Mouse (Mus musculus): Measurements from ENCODE around the gene Palm2.

The Palm2 gene

DNA sequence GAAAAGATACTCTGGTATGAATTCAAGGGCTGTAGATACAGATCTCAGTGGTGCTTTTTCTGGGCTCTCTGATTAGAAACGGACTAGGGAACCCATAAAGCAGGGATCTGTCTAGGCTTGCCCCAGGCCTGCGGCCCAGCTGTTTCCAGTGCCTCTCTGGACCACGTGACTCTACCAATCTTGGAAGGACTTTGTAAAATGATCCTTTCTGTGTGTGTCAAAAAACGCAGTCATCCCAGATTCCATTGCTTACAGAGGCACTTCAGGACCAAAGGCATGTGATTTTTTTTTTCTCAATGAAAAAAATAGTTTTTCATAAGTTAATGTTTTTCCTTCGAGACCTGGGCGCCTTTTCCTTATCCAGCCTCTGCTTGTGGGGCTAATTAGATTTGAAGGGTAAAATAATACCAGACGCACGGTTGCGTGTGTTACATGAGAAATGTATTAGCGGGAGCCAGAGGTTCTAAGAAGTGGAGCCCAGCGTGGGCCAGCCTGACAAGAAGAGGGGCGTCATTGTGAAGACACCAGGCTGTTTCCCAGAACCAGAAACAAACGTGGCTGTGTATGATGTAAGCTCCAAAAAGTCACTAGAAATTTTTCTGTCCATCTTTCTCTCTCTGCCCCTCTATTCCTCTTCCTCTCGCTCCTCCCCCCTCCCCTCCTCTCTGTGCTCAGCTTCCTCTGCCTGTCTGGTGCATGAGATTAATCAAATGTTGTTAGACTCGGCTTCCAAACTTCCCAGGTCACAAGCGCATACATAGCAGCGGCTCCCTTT, 177.4 kb downstream of the Palm2 start:
- no peak for DNase-seq (ENCODE audit: inconsistent age in 2 of 2, low spot score in 1 of 2)

DNA sequence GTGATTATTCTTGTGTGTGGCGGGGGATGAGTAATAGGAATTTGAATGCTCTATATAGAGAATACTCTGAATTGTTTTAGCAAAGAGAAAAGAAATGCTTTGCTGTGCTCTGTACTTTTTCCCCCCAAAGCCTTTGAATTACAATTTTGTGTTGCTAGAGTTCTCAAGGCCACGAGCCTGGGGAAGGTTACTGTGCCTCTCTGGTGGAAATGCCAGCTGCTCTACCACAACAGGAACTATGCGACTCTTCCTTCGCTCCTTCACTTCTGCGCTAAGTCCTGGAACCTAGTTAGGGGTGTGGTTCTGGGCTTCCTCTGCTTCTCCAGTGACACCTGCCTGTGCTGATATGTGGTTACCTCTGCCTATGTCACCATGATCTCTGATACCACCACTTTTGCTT, 178.7 kb downstream of the Palm2 start:
- peak; percentile 56 to 79 for DNase-seq (ENCODE audit: inconsistent age in 2 of 2, low spot score in 1 of 2)

DNA sequence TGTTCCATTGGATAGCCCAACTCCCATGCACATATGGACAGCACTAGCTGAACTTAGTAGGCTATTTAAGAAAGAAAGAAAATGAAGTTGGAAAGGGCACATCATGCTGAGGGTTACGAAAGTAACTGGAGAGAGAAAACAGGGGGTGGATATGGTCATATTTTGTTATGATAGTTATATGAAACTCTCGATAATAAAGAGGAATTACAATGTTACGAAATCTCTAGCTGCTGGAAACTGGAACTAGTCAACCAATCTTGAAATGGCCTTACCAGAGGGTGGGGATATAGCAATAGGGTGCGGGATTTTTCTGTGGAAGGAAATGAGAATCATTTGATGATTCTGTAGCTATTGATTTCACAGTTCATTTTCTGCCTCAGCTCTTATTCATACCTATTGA, 180.6 kb downstream of the Palm2 start:
- no peak for DNase-seq (ENCODE audit: inconsistent age in 2 of 2, low spot score in 1 of 2)

DNA sequence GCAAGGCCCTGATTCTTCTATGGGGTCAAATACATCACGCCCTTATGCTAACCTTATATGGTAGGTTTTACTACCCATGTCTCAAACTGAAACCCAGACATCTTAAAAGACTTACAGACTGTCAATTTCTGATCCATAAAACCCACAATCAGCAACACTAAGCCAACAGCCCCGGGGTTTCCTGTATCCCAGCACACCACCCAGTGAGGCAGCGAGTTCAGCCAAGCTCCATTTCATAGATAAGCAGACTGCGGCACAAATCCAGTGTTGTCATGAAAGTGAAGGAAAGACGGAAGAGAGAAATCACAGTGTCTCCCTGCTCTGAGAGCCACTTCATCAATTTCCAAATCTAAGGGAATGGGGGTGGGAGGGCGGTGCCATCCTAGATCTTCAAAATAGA, 184.7 kb downstream of the Palm2 start:
- no peak for DNase-seq (ENCODE audit: inconsistent age in 2 of 2, low spot score in 1 of 2)

DNA sequence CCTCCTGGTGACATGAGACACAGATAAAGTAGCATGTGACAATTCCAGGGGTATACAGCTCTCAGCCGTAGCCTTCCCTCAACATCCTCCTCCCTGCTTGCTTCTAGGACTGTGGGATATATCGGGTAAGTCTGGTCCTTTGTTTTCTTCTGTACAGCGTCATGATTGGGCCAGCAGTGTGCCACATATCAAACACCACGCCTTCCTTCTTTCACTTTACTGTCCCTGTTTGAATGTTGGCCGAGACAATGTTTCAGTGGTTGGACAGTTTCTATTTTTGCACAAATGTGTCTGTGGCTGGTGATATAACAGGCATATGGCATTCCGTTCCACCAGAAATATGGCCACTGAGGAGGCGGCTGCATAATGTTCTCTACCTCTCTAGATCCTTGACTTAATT, 188.8 kb downstream of the Palm2 start:
- DNase-seq (ENCODE audit: inconsistent age in 2 of 2, low spot score in 1 of 2): no peak

DNA sequence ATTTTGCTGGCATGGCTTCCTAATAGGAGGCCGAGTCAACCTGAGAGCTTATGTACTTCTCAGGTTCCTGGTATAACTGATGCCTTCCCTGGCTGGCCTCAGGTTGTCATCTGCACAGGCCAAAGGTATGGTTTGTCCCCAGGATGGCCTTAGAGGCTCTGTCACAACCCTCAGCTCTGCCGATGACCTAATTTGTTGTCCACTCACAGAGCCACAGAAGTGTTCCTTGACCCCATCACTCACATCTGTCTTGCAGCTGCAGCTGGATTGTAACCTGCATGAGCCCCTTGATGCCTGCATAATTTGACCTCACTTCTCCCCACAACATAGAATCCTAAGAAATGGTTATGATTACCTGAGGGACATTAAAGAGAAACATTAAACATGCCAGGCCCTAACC, 190.8 kb downstream of the Palm2 start:
- peak; percentile 47 to 83 for DNase-seq (ENCODE audit: inconsistent age in 2 of 2, low spot score in 1 of 2)

DNA sequence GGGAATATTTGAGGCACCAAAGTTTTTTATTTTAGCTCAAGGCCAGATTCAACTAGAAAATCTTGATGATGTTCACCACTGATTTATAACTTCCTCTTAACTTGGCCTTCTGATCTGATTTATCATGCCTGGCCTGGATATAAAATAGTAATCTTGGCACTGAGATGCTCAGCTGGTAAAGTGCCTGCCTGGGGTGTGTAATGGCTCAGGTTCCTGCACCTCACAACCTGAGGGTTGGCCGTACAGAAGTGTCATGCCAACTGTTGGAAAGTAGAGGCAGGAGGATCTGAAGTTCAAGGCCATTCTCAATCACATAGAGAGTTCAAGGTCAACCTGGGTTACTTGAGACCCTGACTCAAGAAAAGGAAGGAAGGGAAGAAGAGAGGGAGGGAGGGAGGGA, 191.3 kb downstream of the Palm2 start:
- peak in 1 of 2 experiments; percentile 59 for DNase-seq (ENCODE audit: inconsistent age in 2 of 2, low spot score in 1 of 2)

DNA sequence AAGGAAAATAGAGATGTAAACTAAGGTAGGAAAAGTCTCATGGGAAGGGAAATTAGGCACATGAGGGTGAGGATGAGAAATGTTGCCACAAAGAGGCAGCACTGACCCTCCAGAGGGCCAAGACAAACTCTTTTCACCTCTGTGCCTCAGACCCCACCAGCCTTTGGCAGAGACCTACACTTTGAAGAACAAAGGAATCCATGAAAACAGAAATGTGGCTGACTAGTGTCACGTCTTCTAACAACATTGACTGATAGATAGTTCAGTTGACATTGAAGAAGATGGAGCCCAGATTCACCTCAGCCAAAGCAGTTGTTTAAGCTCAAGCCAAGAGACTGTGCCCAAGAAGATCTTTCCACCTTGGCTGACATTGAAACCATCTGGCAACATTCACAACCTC, 191.7 kb downstream of the Palm2 start:
- DNase-seq (ENCODE audit: inconsistent age in 2 of 2, low spot score in 1 of 2): peak in 1 of 2 experiments; percentile 60

DNA sequence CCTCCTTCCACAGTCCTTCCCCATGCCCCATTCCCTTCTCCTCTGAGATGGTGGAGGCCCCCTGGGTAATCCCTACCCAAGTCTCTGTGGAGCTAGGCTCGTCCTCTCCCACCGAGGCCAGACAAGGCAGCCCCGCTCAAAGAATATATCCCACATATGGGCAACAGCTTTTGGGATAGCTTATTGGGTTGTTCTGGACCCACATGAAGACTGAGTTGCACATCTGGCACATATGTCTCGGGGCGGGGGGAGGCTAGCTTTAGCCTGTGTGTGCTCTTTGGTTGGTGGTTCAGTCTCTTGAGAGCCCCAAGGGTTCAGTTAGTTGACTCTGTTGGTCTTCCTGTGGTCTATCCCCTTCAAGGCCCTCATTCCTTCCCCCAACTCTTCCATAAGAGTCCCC, 192.9 kb downstream of the Palm2 start:
- no peak for DNase-seq (ENCODE audit: inconsistent age in 2 of 2, low spot score in 1 of 2)

DNA sequence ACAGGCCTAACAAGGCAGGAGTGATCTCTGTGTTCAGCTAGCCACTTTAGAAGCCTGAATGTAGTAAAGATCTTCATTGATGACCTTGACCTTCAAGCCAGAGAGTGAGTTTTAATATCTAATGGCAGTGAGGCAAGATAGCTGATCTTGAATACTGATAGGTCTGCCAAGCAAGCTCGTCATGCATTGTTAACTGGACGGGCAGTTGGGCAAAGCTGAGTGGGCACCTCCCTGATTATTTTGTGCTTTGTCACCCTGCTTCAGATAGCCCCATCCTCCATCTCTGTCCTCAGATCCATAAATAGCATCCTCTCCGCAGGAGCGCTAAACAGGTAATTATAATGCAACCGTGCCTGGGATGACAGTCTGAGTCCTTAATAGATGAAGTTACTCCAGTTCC, 198.3 kb downstream of the Palm2 start:
- no peak for DNase-seq (ENCODE audit: inconsistent age in 2 of 2, low spot score in 1 of 2)

DNA sequence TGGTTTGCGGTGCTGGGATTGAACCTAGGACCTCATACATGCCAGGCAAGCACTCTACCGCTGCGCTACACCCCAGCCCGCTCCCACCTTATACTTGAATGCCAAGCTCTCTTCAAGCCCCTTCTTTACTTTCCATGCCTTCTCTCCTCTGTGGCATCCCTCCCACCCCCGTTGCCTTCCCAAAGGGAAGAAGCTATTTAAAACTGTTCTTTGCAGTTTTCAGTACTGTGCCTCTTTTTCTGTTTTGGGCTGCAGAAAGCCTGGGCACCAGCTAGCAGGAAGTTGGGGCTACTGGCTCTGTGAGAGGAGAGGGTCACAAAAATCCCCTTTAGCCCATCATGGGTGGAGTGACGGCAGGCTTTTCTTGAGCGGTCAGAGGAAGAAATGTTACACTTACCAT, 199.0 kb downstream of the Palm2 start:
- DNase-seq (ENCODE audit: inconsistent age in 2 of 2, low spot score in 1 of 2): no peak

DNA sequence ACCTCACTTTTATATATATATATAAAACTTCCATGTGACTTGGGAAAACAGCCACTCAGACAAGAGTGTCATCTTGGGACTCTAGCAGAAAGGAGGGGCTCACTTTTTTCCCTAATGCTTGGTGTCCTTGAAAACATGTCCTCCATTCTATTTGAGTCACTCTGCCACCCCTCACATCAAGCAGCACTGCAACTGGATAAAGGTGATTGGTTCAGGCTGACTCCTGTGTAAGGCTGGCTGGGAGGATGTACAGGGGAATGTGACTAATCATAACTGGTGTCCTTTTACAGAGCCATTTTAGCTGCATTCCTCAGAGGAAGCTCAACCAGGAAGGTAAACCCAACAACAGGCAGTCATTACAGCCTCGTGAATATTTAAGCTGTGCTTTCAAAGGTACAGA, 200.9 kb downstream of the Palm2 start:
- DNase-seq (ENCODE audit: inconsistent age in 2 of 2, low spot score in 1 of 2): peak in 1 of 2 experiments; percentile 50

DNA sequence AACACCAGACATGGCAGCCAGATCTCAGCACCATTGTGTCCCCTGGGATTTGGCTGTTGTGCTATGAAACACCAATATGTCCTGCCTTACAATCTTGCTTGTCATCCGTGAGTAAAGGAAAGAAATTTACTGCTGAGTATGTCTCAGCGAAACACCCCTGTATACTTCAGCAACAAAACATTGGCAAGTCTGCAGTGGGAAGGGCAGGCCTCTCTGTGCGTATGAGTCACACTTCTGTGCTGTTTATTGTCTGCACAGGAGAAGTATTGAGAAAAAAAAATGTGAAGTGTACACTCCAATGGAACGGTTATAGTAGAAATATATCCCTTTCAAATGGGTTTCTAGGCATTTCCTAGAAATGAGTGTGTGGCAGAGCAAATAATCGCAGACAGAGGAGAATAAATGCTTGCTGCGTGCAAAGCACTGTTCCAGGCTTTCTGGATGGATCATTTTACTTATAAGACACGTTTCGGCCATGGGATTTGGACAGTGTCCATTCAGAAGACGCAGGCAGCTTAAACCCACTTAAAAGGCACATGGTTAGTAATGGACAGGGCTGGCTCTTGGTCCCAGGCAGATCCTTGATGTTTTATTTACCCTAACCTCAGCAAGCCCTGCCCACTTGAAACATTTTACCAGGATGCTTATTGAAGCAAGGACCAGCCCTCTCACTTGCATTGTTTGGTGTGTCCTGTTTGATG, 202.9 kb downstream of the Palm2 start:
- DNase-seq (ENCODE audit: inconsistent age in 2 of 2, low spot score in 1 of 2): peak in 1 of 2 experiments; percentile 70

DNA sequence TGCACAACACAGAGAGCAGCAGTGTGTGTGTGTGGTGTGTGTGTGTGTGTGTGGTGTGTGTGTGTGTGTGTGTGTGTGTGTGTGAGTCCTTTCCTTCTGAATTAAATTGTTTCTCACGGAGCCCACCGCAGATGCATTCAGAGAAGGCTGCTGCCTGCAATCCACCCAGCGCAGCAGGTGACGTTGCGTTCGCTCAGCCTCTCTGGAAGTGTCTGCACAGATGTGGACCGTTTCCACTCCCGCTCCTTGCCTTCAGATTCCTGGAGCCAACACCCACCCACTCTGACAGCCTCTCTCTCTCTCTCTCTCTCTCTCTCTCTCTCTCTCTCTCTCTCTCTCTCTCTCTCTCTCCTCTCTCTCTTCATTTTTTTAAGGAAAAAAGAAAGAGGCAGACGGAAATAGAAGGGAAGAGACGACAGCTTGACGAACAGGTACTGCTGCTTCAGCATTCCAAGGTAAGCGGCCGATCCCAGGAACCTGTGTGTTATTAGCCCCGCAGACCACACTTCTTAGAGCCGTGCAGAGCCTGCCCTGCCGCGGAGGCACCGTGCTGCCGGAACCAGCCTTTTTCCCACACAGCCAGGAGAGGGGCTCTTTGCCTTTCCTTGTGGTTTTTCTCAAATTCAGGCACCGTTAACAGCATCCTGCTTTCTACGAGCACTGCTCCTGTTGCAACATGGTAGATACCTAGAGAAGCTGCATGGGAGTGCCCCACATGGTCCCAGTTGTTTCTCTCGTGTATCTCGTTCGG, 203.8 kb downstream of the Palm2 start:
- DNase-seq (ENCODE audit: inconsistent age in 2 of 2, low spot score in 1 of 2): peak in 1 of 2 experiments; percentile 30

DNA sequence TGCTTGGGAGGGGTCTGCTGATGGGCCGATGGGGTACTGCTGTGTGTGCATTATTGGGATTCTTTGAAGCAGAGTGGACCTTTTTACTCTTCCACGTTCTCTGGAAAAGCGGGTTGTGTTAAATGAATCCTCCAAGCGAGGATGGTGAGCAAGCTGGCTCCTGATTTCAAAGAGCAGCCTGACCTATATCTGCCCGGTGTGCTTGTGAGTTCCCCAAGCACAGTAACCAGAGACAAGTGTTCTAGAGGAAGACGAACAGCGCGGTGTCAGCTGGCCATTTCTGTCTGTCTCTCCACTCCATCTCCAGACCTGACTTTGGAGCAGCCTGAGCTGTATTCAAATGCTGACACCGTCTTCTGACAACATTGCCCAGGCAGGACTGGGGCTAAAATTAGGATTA, 204.9 kb downstream of the Palm2 start:
- no peak for DNase-seq (ENCODE audit: inconsistent age in 2 of 2, low spot score in 1 of 2)

DNA sequence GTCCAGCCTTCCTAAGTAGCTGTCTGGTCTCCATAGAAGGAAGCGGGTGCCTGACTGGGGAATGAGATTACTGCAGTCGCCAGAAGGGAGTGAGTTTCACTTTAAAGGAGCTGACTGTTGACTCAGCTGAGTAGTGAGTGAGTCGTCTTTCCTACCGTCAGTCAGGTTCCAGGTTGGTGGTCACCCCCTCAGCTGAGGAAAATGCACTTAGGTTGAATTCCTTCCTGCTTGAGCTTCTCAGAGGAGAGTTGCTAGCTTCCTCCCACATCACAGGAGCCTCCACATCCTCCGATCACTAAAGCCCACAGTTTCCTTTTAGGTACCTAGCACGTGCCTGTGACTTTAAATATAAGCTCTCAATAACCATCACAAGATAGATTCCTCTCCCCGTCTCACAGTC, 206.2 kb downstream of the Palm2 start:
- no peak for DNase-seq (ENCODE audit: inconsistent age in 2 of 2, low spot score in 1 of 2)

DNA sequence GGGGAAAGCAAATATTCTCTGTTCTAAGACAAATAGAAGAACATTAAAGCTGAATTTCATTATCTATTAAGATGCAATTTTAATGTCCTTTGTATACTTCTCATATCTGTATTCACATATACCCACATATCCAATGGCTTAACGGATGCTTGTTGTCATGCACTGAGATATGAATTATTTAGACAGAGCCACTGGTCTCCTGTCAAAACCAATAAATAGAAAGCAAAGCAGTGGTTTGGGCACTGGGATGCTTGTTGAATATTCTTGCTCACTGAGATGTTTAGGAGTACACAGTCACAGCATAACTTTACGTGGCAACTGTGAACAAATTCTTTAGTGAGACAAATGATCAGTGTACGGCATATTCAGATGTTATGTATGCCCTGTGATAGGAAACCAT, 206.9 kb downstream of the Palm2 start:
- no peak for DNase-seq (ENCODE audit: inconsistent age in 2 of 2, low spot score in 1 of 2)

DNA sequence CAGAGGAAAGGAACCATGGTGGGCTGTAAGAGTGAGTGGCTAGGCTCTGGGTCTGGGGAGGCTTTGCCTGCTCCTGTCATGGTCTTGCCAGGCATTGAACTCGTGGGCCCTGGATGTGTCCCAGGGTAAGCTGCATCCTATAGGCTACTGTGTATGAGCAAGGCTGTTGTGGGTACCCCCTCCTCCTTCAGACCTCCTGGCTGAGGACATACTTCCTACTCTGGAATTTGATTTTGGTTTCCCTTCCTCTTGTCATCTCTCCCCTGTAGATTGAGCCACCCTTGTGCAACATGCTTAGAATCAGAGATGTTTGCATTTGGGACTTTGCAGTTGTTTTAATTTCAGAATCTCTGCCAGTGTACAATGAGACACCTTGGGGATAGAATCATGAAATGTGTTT, 216.9 kb downstream of the Palm2 start:
- DNase-seq (ENCODE audit: inconsistent age in 2 of 2, low spot score in 1 of 2): no peak

DNA sequence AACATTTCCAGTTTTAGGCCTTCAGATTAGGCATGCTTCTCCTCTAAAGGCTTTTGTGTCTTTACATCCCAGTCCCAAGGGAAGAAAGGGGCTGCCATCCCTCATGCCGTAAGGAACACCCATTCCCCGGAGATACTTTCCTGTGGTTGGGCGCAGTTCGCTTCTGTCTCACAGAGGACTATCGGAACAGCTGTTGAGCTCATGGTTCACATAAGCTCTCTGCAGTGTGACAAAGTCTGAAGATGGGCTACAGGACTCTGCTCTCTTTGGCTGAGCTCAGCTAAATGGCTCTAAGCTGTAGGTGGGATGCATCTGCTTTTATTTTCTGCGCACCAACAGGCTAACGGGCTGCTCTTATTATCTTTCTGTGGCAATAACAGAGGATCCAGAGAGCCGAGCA, 217.5 kb downstream of the Palm2 start:
- no peak for DNase-seq (ENCODE audit: inconsistent age in 2 of 2, low spot score in 1 of 2)

DNA sequence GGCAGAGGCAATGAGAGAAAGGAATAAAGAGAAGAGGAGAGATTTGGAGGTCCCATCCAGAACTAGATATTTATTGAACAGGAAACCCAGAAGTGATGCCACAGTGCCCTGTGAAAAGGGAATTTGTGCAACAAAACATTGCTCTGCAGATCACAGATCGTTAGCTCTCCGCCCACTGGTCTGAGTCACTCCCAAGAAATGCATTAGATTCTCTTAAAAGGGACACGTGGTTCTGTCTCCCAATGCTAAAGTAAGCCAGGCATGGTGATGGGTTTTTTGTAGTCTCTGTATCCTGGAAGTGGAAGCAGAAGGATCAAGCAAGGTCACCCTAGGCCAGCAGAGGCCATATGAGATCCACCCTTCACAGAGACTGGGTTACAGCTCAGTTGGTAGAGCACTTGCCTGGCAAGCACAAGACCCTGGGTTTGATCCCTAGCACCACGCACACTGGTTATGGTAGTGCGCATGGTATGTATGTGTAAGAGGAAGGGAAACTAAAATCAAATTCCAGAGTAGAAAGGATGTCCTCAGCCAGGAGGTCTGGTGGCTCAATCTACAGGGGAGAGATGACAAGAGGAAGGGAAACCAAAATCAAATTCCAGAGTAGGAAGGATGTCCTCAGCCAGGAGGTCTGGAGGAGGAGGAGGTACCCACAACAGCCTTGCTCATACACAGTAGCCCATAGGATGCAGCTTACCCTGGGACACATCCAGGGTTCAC, 218.3 kb downstream of the Palm2 start:
- peak; percentile 46 to 74 for DNase-seq (ENCODE audit: inconsistent age in 2 of 2, low spot score in 1 of 2)

DNA sequence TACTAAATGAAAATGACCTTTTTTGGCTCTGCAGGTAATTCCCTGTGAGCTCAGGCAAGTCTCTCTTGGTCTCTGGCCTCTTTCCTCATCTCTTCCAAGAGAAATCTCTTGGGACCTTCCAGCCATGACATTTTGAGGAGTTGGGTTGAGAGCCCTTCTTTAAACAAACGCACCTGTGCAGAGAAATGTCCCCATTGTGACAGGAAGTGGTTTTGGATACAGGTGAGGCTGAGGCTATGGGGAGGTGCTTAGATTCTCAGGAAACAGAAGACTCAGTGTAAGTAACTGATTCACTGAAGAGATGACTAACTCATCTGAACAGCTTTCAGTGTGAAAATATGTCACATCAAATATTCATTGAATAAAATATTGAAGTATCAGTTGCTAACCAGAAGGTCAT, 221.9 kb downstream of the Palm2 start:
- no peak for DNase-seq (ENCODE audit: inconsistent age in 2 of 2, low spot score in 1 of 2)

Data from adrenal gland, adult (tissue).